Mouse (Mus musculus): Measurements from ENCODE around the gene Prdm16. TPM values are rescaled to one million over a fixed set of nuclear protein-coding genes. Genes with fewer than 3 reads are reported as not detected.

Prdm16 gene
- polyA plus RNA-seq, 1 experiment, result 7.3 TPM

- no peak for DNase-seq (ENCODE audit: low read depth)
Measured at GRCm38 (mm10) chr4:154558041-154558440, 78.6 kb downstream of the Prdm16 start.

GRCm38 (mm10) chr4:154557168-154557567 is 79.5 kb downstream of the Prdm16 start:
- DNase-seq (ENCODE audit: low read depth), result no peak

- no peak for DNase-seq (ENCODE audit: low read depth)
Measured at GRCm38 (mm10) chr4:154556418-154556817, 80.3 kb downstream of the Prdm16 start.

- DNase-seq (ENCODE audit: low read depth), result no peak
Measured at GRCm38 (mm10) chr4:154549961-154550393, 86.7 kb downstream of the Prdm16 start.

- DNase-seq (ENCODE audit: low read depth), result no peak
Measured at GRCm38 (mm10) chr4:154549497-154549896, 87.2 kb downstream of the Prdm16 start.

GRCm38 (mm10) chr4:154547176-154547855 is 89.4 kb downstream of the Prdm16 start:
- no peak for DNase-seq (ENCODE audit: low read depth)

- DNase-seq (ENCODE audit: low read depth), result no peak
Measured at GRCm38 (mm10) chr4:154545296-154545695, 91.4 kb downstream of the Prdm16 start.

- no peak for DNase-seq (ENCODE audit: low read depth)
Measured at GRCm38 (mm10) chr4:154543921-154544320, 92.8 kb downstream of the Prdm16 start.

- no peak for DNase-seq (ENCODE audit: low read depth)
Measured at GRCm38 (mm10) chr4:154543128-154543527, 93.5 kb downstream of the Prdm16 start.

GRCm38 (mm10) chr4:154542568-154542967 is 94.1 kb downstream of the Prdm16 start:
- no peak for DNase-seq (ENCODE audit: low read depth)

- DNase-seq (ENCODE audit: low read depth), result no peak
Measured at GRCm38 (mm10) chr4:154541632-154542276, 94.9 kb downstream of the Prdm16 start.

- no peak for DNase-seq (ENCODE audit: low read depth)
Measured at GRCm38 (mm10) chr4:154540671-154541070, 96.0 kb downstream of the Prdm16 start.

GRCm38 (mm10) chr4:154539703-154540102 is 97.0 kb downstream of the Prdm16 start:
- DNase-seq (ENCODE audit: low read depth), result no peak

GRCm38 (mm10) chr4:154538727-154539126 is 97.9 kb downstream of the Prdm16 start:
- no peak for DNase-seq (ENCODE audit: low read depth)

- DNase-seq (ENCODE audit: low read depth), result no peak
Measured at GRCm38 (mm10) chr4:154536110-154536509, 100.6 kb downstream of the Prdm16 start.

GRCm38 (mm10) chr4:154531368-154531767 is 105.3 kb downstream of the Prdm16 start:
- DNase-seq (ENCODE audit: low read depth), result no peak

- no peak for DNase-seq (ENCODE audit: low read depth)
Measured at GRCm38 (mm10) chr4:154530336-154530735, 106.3 kb downstream of the Prdm16 start.

- no peak for DNase-seq (ENCODE audit: low read depth)
Measured at GRCm38 (mm10) chr4:154527506-154527905, 109.2 kb downstream of the Prdm16 start.

GRCm38 (mm10) chr4:154526351-154526786 is 110.3 kb downstream of the Prdm16 start:
- no peak for DNase-seq (ENCODE audit: low read depth)

- no peak for DNase-seq (ENCODE audit: low read depth)
Measured at GRCm38 (mm10) chr4:154523898-154524297, 112.8 kb downstream of the Prdm16 start.

GRCm38 (mm10) chr4:154521881-154522676 is 114.6 kb downstream of the Prdm16 start:
- no peak for DNase-seq (ENCODE audit: low read depth)

GRCm38 (mm10) chr4:154519470-154520037 is 117.1 kb downstream of the Prdm16 start:
- no peak for DNase-seq (ENCODE audit: low read depth)

Data from gonadal fat pad, adult 2 months (tissue).